Mouse (Mus musculus) forebrain, postnatal 0 days (tissue): ENCODE results near the gene Hps1. TPM values are rescaled to one million over a fixed set of nuclear protein-coding genes. Genes with fewer than 3 reads are reported as not detected.

Experiments
- ATAC-seq: fragments of 200-750 bp; cut with Nextera tagmentation; 2 replicates; pipeline ENCODE4 v1.8.0; 2017; ENCODE audit warnings: mild to moderate bottlenecking, moderate library complexity
- DNase-seq: peaks from one replicate; pipeline ENCODE4 v3.0.0-alpha.2; 2015
- H3K27ac ChIP-seq: fragments of 300-500 bp; sonication (generic); 2 replicates; pipeline ENCODE4 v1.5.1; 2014; ENCODE audit warnings: low read depth, mild to moderate bottlenecking, antibody characterized with exemption, low read length, moderate library complexity, mixed read lengths
- H3K27me3 ChIP-seq: fragments of 300-500 bp; sonication (generic); 2 replicates; pipeline ENCODE4 v1.6.1; 2014; ENCODE audit warnings: mild to moderate bottlenecking, low read length, mixed read lengths; ENCODE audit not compliant: insufficient read depth
- H3K36me3 ChIP-seq: fragments of 300-500 bp; sonication (generic); 2 replicates; pipeline ENCODE4 v1.6.1; 2014; ENCODE audit warnings: mild to moderate bottlenecking, moderate library complexity; ENCODE audit not compliant: insufficient read depth
- H3K4me1 ChIP-seq: fragments of 300-500 bp; sonication (generic); 2 replicates; pipeline ENCODE4 v1.6.1; 2014; ENCODE audit warnings: antibody characterized with exemption; ENCODE audit not compliant: insufficient read depth
- H3K4me2 ChIP-seq: fragments of 300-500 bp; sonication (generic); 2 replicates; pipeline ENCODE4 v1.6.1; 2014; ENCODE audit warnings: low read depth, mild to moderate bottlenecking, moderate library complexity
- H3K4me3 ChIP-seq: fragments of 300-500 bp; sonication (generic); 2 replicates; pipeline ENCODE4 v1.5.1; 2014; ENCODE audit warnings: low read depth, low read length, mixed read lengths
- H3K9ac ChIP-seq: fragments of 300-500 bp; sonication (generic); 2 replicates; pipeline ENCODE4 v1.6.1; 2014; ENCODE audit warnings: mild to moderate bottlenecking
- H3K9me3 ChIP-seq: fragments of 300-500 bp; sonication (generic); 2 replicates; pipeline ENCODE4 v1.6.1; 2016; ENCODE audit warnings: low read length
- CTCF ChIP-seq: sonication (generic); IDR thresholded peaks from 2 replicates; pipeline ENCODE4 v1.5.1; 2016; ENCODE audit warnings: antibody characterized with exemption, control low read depth, low read depth
- WGBS: fragments of 180-500 bp; shearing (Covaris S2); extraction: QIAGEN DNeasy Blood & Tissue Kit; methylation state at CpG from one replicate; pipeline ENCODE4 v1.1.7; 2014; 5-methylcytosine and 5-hydroxymethylcytosine counted together
- polyA plus RNA-seq: library from polyadenylated mRNA; unstranded; fragments of >200 nt; fragmentation: Nextera tagmentation; extraction: Ambion mirVana; gene quantifications from 2 replicates; pipeline ENCODE4 v1.2.1, GENCODE M21; 2015
- total RNA-seq: library from RNA; depleted of rRNA; stranded (reverse); fragments of >200 nt; gene quantifications from 2 replicates; pipeline ENCODE4 v1.2.3, GENCODE M21; 2014; rRNA removed

Gene Hps1
- total and polyA plus RNA-seq, 2 experiments from 2014 or later, result 14.3 to 25.2 TPM

DNA sequence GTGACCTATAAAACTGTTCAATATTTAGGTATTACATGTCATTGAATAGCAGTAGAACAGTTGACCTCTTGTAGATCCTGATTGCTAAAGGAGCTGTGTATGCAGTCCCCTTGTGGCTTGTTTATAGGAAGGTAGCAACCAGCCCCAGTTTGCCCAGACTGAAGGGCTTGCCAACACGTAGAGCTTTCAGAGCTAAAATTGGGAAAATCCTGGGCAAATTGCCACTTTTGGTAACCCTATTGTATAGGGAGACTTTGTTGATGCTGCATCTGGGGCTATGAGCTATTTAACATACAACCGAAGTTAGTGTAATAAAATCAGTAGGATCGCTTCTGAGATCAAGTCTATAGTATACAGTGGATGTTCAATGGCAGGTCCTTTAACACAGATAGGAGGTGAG is 61.7 kb downstream of the Hps1 start:
- H3K36me3 ChIP-seq, result no peaks in the 10 kb centered on the region
- 36% methylated on average over 3 of the region's 3 CpGs for WGBS
- H3K4me1 ChIP-seq, result 0 out of 2 replicates have a peak, but pooled peaks cover 4% of the 10 kb centered on the region
- H3K9ac ChIP-seq, result no peak overlapping the region
- no peaks in the 10 kb centered on the region for H3K9me3 ChIP-seq
- ATAC-seq (no peak), DNase-seq (no peak)
- H3K4me2 ChIP-seq, result no peak overlapping the region
- no peaks in the 10 kb centered on the region for H3K27me3 ChIP-seq
- TF ChIP-seq CTCF, result no peak
- H3K4me3 ChIP-seq, result no peak overlapping the region
- no peak overlapping the region for H3K27ac ChIP-seq

GRCm38 (mm10) chr19:42717668-42718067 is 62.1 kb downstream of the Hps1 start:
- 61% methylated on average over 5 of the region's 5 CpGs for WGBS
- no peak overlapping the region for H3K9ac ChIP-seq

GRCm38 (mm10) chr19:42716507-42716906 is 63.3 kb downstream of the Hps1 start:
- H3K9ac ChIP-seq, result no peak overlapping the region
- H3K27me3 ChIP-seq, result no peaks in the 10 kb centered on the region
- no peak for TF ChIP-seq CTCF
- no peak overlapping the region for H3K4me2 ChIP-seq
- no peak for ATAC-seq
- H3K9me3 ChIP-seq, result no peaks in the 10 kb centered on the region
- no peaks in the 10 kb centered on the region for H3K36me3 ChIP-seq
- no peak overlapping the region; the same call in 1 of the 2 replicates for H3K27ac ChIP-seq
- no peak overlapping the region for H3K4me3 ChIP-seq
- 0 out of 2 replicates have a peak, but pooled peaks cover 4% of the 10 kb centered on the region for H3K4me1 ChIP-seq
- DNase-seq, result no peak
- 56% methylated on average over 7 of the region's 7 CpGs for WGBS

More at GRCm38 (mm10) chr19:42717668-42718067, 62.1 kb downstream of the Hps1 start:
- 0 out of 2 replicates have a peak, but pooled peaks cover 4% of the 10 kb centered on the region for H3K4me1 ChIP-seq
- no peak overlapping the region for H3K27ac ChIP-seq
- ATAC-seq (no peak), DNase-seq (no peak)
- H3K4me3 ChIP-seq, result no peak overlapping the region
- TF ChIP-seq CTCF, result no peak
- H3K9me3 ChIP-seq, result no peaks in the 10 kb centered on the region
- no peaks in the 10 kb centered on the region for H3K36me3 ChIP-seq
- no peaks in the 10 kb centered on the region for H3K27me3 ChIP-seq
- H3K4me2 ChIP-seq, result no peak overlapping the region

DNA sequence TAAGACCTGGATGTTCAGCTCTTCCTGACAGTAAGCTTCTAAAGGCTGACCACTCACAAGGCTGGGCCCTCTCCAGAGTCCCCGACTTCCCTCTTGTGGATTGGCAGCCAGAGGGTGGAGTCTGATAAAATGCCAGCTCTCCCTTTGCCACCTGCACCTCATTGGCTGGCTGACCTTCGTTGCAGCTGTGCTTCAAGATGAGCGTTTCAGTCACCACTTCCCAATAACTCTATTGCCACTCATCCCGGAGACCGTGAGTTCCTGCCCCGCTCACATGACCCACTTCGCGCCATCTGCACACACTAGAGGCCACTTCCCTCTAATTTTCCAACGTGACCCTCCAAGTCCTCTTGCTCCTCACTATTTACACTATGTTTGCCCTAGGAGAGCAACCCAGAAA is 66.0 kb downstream of the Hps1 start:
- 0 out of 2 replicates have a peak, but pooled peaks cover 4% of the 10 kb centered on the region for H3K4me1 ChIP-seq
- H3K9ac ChIP-seq, result no peak overlapping the region
- no peak for TF ChIP-seq CTCF
- no peak for DNase-seq
- no peaks in the 10 kb centered on the region for H3K27me3 ChIP-seq
- 83% methylated on average over 9 of the region's 9 CpGs for WGBS
- no peak overlapping the region for H3K4me3 ChIP-seq
- no peaks in the 10 kb centered on the region for H3K36me3 ChIP-seq
- no peak overlapping the region for H3K27ac ChIP-seq
- no peak for ATAC-seq
- no peaks in the 10 kb centered on the region for H3K9me3 ChIP-seq
- no peak overlapping the region for H3K4me2 ChIP-seq

Other genes with a start within 250 kb of the Hps1 start
- 0.46 and 1.5 TPM in 2 replicates for gene Loxl4, start 167.2 kb downstream of the Hps1 start, total RNA-seq
- gene Loxl4, start 167.2 kb downstream of the Hps1 start, polyA plus RNA-seq, result 0.15 TPM in 1 of 2 replicates, not detected in the other
- gene Pyroxd2, start 27.2 kb downstream of the Hps1 start, total RNA-seq, result 1.3 and 2.6 TPM in 2 replicates
- gene Pyroxd2, start 27.2 kb downstream of the Hps1 start, polyA plus RNA-seq, result 1.8 and 2.7 TPM in 2 replicates